Mouse (Mus musculus) left cerebral cortex, postnatal 10 days (tissue): ENCODE data around the gene Lamc3. TPM values are rescaled to one million over a fixed set of nuclear protein-coding genes. Genes with fewer than 3 reads are reported as not detected.

Experiments
- DNase-seq, 2 experiments: peaks; one replicate each; pipeline ENCODE4 v3.0.0; 2021 to 2022; ENCODE audit warnings: low spot score in 2 of 2, mixed read lengths in 1 of 2; ENCODE audit errors: extremely low spot score in 1 of 2
- intact Hi-C: fragments of 180-260 bp; cut with DNase I; formaldehyde crosslinking; loops from one replicate; pipeline ENCODE4 v1.15.1; 2025
- total RNA-seq, 2 experiments: library from RNA; stranded (reverse); gene quantifications; 2 replicates each; pipeline ENCODE4 v1.2.3; 2021

The Lamc3 gene
- total RNA-seq, 2 experiments from 2014 or later: 8.8 to 9.2 TPM

DNA sequence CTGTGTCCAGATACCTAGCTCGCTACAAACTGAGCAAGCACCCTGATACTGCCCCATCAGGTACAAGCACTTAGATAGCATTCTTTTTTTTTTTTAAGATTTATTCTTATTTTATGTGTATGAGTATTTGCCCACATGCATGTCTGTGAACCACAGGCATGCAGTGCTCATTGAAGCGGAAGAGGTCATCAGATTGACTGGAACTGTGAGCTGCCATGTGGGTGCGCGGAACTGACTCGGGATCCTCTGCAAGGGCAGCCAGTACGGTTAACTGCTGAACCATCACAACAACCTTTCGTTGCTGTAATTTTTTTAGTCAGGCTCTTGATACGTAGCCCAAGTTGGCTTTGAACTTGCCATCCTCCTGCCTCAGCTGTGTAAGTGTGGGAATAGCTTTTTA is 73.9 kb downstream of the Lamc3 start:
- DNase-seq: no peak
- intact Hi-C loops: no loop called here

DNA sequence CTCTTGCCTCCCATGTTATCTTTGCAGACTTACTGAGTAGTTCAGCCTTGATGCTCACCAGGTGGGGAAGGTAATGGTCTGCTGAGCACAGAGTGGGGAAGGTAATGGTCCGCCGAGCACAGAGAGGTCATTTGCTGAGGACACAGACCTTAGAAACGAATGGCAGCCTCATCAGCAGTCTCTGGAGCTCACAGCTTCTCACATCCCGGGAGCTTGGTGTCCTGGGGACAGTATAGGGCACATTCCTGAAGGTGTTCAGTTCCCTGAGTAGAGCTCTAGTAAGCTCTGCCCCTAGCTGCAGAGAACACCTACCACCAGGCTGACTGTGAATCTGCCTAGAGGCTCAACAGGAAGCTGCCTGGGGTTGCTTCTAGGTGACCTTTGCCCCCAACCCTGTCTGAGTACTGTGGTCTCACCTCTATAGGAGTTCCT is 74.7 kb downstream of the Lamc3 start:
- no peak for DNase-seq
- intact Hi-C loops: no loop called here

DNA sequence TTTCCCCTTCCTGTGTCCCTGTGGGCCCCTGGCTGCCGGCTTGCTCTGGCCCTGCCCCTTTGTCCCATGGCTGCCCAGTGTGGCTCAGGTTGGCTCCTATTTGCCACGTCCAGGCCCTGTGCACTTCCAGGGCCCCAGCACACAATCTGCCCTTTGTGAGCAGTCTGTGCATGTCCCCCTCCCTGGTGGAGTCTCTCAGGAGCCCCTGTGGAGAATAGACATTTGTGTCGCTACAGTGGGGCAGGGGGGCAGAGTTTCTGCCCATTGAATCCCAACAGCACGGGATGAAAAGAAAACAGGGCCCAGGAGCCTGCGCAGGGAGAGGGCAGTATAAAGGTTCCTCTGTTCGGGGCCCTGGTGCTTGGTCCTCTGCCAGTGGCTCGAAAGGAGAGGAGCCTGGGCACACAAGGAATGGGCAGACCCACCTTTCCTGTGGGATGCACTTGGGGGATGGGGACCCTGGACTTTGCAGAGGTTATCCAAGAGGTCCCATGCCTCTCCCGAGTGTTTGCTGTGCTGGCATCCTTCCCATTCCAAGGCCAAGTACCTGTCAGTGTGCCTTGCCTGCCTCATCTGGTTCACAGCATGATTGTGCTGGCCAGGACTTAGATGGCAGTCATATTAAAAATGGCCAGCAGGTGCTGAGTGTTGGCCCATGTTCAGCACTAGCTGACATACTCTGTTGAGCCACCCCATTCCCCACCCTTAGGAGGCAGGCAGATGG is 75.6 kb downstream of the Lamc3 start:
- peak; percentile 56 to 74 for DNase-seq
- intact Hi-C loops: no loop called here

DNA sequence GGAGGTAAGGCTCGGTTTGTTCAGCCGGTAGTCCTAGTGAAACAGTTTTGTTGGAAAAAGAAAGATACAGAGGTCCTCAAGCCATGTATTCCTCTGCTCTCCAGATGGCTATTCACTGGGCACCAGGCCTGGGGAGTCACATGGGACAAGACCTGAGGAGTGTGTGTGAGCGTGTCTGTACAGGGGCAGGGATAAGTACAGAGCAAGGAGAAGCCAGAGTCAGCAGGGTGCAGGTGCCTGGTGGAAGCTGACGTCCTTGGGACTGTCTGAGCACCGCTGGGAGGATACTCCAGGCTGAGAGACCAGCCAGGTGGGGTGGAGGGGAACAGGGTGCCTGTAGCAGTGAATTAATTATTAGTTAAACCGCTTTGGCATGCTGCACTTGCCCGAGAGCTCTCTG is 76.4 kb downstream of the Lamc3 start:
- intact Hi-C loops: no loop called here
- no peak for DNase-seq

DNA sequence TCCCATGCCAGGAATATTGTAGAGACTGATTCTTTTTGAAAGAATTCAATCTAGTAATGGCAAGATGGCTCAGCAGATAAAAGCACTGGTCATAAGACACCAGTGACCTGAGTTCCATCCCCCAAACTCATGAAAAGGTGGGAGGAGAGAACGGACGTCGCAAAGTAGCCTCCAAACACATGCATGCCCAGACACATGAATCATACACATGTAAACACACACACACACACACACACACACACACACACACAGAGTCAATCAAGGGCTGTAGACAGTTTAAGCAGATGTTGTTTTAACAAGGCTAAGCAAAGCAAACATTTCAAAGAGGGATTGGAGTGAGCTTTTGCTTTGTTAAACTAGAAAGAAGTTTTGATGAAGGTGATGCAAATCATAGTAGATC is 77.1 kb downstream of the Lamc3 start:
- intact Hi-C loops: no loop called here

DNA sequence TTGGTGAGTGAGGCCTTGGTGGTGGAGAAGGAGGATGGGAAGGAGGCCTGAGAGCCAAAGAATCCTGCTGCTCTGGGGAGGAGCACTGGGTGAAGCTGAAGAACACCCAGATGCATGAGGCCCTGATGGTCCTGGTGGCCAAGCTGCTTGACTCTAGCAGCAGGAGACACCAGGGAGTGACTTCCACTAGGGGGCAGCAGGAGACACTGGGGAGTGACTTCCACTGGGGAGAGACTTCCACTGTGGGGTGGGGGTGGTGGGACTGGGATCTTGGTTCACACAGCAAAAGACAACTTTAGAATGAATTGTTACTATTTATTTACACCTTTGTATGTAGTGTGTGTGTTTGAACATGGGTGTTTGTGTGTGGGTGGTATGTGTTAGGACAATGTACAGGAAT is 78.0 kb downstream of the Lamc3 start:
- intact Hi-C loops: no loop called here
- peak in 1 of 2 experiments; percentile 72 for DNase-seq

More for the DNA sequence above, 77.1 kb downstream of the Lamc3 start:
- no peak for DNase-seq

DNA sequence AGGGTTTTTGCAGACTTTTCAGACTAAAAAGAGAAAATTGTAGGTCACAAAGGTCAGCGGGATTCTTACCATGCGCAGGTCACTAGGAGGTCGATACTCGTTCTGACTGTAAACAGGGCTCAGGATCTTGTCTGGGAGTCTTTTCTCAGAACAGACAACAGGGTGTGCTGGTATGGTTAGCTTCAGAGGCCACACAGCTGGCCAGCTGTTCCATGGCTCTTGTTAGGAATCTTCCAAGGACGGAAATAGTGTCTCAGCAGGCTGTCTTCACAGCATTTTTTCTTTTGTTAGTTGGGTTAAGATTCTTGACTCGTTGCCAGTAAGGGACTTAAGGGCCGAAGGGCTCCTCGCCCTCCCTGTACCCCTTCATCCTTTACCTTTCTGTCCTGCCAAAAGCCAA is 79.7 kb downstream of the Lamc3 start:
- intact Hi-C loops: no loop called here
- no peak for DNase-seq

DNA sequence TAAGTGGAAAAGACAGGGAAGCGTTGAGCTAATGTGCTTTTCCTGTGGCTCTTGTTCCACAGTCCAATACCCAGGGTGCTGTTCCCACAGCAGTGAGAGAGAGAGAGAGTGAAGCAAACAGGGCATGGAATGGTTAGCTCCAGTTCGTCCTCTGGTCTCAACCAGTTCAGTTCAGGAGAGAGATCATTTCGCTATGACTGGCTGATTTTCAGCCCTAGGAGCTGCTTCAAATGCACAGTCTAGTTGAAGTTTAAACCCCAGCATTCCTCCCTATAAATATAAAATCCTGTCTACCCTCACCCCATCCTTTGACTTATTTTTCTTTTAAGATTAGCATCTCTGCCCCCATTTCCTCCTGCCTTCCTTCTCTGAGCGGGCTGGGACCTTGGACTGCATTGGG is 85.5 kb downstream of the Lamc3 start:
- no peak for DNase-seq
- intact Hi-C loops: no loop called here

DNA sequence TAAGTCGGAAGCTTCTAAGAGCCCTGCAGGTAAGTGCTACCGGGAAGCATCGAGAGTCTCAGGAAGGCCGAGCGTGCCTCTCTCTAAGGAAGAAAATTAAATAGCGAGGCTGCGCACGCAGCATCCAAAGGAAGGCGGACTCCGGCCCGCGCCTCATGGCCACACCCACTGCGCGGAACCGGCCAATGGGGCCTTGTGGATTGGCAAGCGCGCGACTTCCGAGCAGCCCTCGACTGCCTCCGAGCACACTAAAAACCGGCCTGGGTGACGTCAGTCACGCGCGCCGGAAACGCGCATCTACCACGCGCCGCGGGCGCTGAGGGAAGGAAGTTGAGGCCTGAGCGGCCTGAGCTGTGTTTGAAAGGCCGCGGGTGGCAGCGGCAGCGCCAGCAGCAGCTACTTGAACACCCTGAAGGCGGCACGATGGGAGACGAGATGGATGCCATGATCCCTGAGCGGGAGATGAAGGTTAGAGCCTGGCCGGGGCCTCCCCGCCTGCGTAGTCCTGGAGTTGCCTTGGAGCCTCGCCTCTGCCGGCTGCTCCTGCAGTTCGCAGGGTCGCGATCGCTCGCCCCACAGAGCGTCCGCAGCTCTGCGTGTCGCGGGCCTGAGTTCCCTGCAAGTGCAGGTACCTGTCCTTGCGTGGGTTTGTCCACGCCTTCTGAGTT is 87.2 kb downstream of the Lamc3 start, which contains the start of gene Nup214:
Nup214 (plus strand) TSS at position 296 of the 668 bp plus-strand sequence.
- DNase-seq: peak; percentile 99
- intact Hi-C loops: no loop called here

DNA sequence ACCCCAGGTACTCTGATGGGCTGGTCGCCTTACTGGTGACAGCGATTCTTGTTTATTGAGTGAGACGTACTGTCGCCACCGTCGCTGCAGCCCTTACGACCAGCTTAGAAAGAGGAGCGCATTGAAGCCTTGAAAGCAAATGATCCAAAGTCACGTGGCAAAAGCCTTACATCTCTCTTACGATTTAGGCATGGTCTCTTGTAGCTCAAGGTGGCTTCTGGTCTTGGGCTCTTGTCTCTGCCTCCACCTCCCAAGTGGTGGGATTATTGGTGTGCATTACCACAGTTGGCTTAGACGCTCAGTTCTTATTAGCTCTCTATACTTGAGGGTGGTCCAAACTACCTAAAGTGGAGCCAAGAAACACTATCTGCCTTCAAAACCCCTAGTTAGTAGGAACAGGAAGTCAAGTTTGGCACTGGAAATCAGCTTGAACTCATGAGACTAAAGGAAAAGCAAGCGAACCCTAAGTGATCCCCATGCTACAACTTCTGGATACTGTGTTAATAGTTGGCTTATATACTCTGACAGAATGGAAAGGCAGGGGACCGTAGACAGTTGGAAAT is 87.8 kb downstream of the Lamc3 start:
- DNase-seq: no peak
- intact Hi-C loops: loop anchor here (5.0 kb wide), 1 partner anchor 37 kb away; no protein-coding TSS in a partner anchor

DNA sequence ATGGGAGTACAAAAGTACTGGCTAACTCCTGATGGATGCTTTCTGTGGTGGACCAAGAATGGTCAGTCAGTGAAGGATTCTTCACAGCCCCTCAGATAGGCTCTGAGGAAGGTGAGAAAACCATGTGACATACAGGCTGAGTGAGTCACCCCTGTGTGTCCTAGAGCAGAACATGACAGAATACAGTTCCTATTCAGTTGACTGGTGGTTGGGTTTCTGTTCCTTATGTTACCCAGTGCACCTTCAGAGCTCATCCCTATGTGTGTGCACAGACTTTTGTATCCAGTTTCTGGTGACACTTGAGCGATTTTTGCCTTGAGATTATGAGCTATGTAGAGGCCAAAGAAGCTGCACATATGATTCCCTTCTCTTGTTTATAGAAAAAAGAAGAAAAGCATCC is 100.7 kb downstream of the Lamc3 start:
- no peak for DNase-seq
- intact Hi-C loops: loop anchor here (5.0 kb wide), 1 partner anchor 35 kb away; no protein-coding TSS in a partner anchor

DNA sequence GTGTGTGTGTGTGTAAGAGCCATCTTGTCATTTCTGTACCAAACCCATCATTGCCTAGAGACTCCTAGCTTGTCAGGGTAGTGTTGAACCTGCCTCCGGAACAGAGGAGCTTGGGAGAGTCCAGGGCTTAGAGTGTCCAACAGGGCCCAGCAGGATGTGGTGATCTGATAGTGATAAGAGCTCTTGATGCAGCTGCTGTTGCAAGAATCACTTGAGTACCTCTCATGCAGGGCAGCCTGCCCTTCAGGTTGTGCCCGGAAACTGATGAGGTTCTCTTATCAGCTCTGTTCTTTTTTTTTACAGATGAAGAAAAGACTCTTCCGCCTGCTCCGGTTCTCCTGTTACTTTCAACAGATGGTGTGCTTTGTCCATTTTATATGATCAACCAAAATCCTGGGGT is 103.9 kb downstream of the Lamc3 start:
- no peak for DNase-seq
- intact Hi-C loops: no loop called here

DNA sequence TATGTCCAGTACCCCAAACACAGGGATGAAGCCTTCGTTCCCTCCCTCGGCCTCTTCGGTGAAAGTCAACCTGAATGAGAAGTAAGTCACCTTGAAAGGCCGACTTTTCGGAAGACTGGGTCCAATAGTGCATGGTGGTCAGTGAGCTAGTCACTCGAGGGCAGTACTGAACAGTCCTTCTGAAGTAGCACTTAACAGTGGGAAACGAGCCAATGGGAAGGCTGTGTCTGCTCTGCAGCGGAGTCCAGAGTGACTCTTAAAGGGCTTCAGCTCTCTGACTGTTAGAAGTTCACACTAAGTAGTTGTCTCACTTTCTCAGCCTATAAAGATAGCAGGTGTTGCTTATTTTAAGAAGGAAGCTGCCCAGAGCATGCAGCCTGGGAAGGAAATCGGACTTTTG is 107.8 kb downstream of the Lamc3 start:
- intact Hi-C loops: no loop called here
- DNase-seq: no peak

DNA sequence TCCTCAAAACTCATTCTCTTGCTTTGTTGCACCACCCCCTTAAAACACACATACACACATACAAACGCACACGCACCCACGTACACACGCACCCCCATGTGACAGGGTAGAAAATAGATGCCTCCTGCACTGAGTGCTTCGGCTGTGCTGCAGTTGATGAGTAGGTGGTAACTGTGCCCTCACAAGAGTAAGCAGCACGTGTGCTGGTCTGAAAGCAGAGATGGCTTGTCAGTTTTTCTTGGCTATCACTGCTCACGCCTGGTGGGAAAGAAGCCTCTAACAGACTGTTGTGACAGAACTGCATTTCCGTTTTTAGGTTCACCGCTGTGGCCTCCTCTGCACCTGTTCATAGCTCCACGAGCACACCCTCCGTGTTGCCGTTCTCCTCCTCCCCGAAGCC is 109.0 kb downstream of the Lamc3 start:
- intact Hi-C loops: no loop called here
- DNase-seq: peak in 1 of 2 experiments; percentile 12

Other genes with a start within 250 kb of the Lamc3 start
- gene Prdm12, start 247.3 kb upstream of the Lamc3 start, total RNA-seq: under 1 TPM; 0.36 to 0.54 TPM
- 10 to 100 TPM; 24.2 to 26.3 TPM for gene Exosc2, start 216.6 kb upstream of the Lamc3 start, total RNA-seq
- gene Abl1, start 198.9 kb upstream of the Lamc3 start, total RNA-seq: 10 to 100 TPM; 39.7 to 40.5 TPM
- not detected for gene Qrfp, start 76.7 kb upstream of the Lamc3 start, total RNA-seq
- gene Fibcd1, start 41.3 kb upstream of the Lamc3 start, total RNA-seq: 10 to 100 TPM in 1 of 2 experiments, 1 to 10 TPM in 1; 7.0 to 13.3 TPM
- gene Aif1l, start 62.8 kb downstream of the Lamc3 start, total RNA-seq: 1 to 10 TPM; 3.7 to 5.4 TPM
- gene Nup214, start 87.1 kb downstream of the Lamc3 start, total RNA-seq: 10 to 100 TPM; 42.0 to 43.5 TPM
- gene Fam78a, start 197.6 kb downstream of the Lamc3 start, total RNA-seq: 1 to 10 TPM; 1.2 to 2.3 TPM
- 10 to 100 TPM; 18.7 to 22.9 TPM for gene Plpp7, start 208.2 kb downstream of the Lamc3 start, total RNA-seq